Mouse (Mus musculus) stomach, postnatal 0 days (tissue): ENCODE data around the gene Ubqln4.

Experiments used
- CTCF ChIP-seq: IDR thresholded peaks from 2 replicates; pipeline ENCODE4 v1.5.1; 2016; ENCODE audit warnings: antibody characterized with exemption, low read depth, mild to moderate bottlenecking, moderate library complexity
- EP300 ChIP-seq: optimal IDR thresholded peaks from 2 replicates; pipeline ENCODE3; 2016; ENCODE audit warnings: antibody characterized with exemption

- no peak for TF ChIP-seq EP300
- no peak for TF ChIP-seq CTCF
Observed at GRCm38 (mm10) chr3:88592942-88593576, 39.5 kb downstream of the Ubqln4 start.
